Mouse (Mus musculus): ENCODE results near the gene Stkld1. TPM values are rescaled to one million over a fixed set of nuclear protein-coding genes. Genes with fewer than 3 reads are reported as not detected.

Stkld1 gene
- polyA plus RNA-seq, 1 experiment from 2014 or later = 0.10 TPM

- H3K4me3 ChIP-seq = peak overlapping the region; percentile 85
- H3K9ac ChIP-seq = peak overlapping the region; percentile 90
- H3K27me3 ChIP-seq = no peaks in the 10 kb centered on the region
- H3K36me3 ChIP-seq = peaks cover 70% of the 10 kb centered on the region
- peak overlapping the region; percentile 70 for H3K4me2 ChIP-seq
- peaks cover 50% of the 10 kb centered on the region for H3K4me1 ChIP-seq (replicated peaks)
- WGBS = 92% methylated on average over 18 of the region's 18 CpGs
- no peaks in the 10 kb centered on the region for H3K9me3 ChIP-seq
- H3K27ac ChIP-seq = no peak overlapping the region
- ATAC-seq (ENCODE audit: low FRiP score) = no peak
These were observed 25.0 kb upstream of the Stkld1 start for GRCm38 (mm10) chr2:26908710-26909386.

GRCm38 (mm10) chr2:26909387-26909784 is 24.5 kb upstream of the Stkld1 start:
- H3K27ac ChIP-seq = 0 out of 2 replicates have a peak overlapping the region, but pooled peaks have one; percentile 96
- H3K9ac ChIP-seq = peak overlapping the region; percentile 90
- H3K36me3 ChIP-seq = peaks cover 71% of the 10 kb centered on the region
- H3K4me3 ChIP-seq = peak overlapping the region; percentile 85
- peaks cover 46% of the 10 kb centered on the region for H3K4me1 ChIP-seq (replicated peaks)
- H3K9me3 ChIP-seq = no peaks in the 10 kb centered on the region
- no peaks in the 10 kb centered on the region for H3K27me3 ChIP-seq
- no peak for ATAC-seq (ENCODE audit: low FRiP score)
- peak overlapping the region; percentile 70 for H3K4me2 ChIP-seq

GRCm38 (mm10) chr2:26910124-26910993 is 23.5 kb upstream of the Stkld1 start, which contains the start of the genes Med22 and Rpl7a:
TSS of gene Med22 (minus strand) at chr2:26910677.
TSS of gene Rpl7a (plus strand) at chr2:26910764.
- peak; percentile 93 for ATAC-seq (ENCODE audit: low FRiP score)
- Histone ChIP-seq H3K4me3 (peak within 1 kb of the TSS; percentile 85), H3K27me3 (no peaks in the 10 kb centered on the region), H3K27ac (peak within 1 kb of the TSS; percentile 96), H3K36me3 (peaks cover 67% of the 10 kb centered on the region), H3K9me3 (no peaks in the 10 kb centered on the region), H3K4me2 (peak within 1 kb of the TSS; percentile 100), H3K4me1 (replicated peaks) (peaks cover 55% of the 10 kb centered on the region), H3K9ac (peak within 1 kb of the TSS; percentile 99)
- WGBS = under 1% methylated on average over 73 of the region's 74 CpGs

- H3K36me3 ChIP-seq = peaks cover 58% of the 10 kb centered on the region
- under 1% methylated on average over 37 of the region's 37 CpGs for WGBS
- peaks cover 59% of the 10 kb centered on the region for H3K4me1 ChIP-seq (replicated peaks)
- H3K27me3 ChIP-seq = no peaks in the 10 kb centered on the region
- no peaks in the 10 kb centered on the region for H3K9me3 ChIP-seq
- peak overlapping the region; percentile 100 for H3K4me2 ChIP-seq
- H3K4me3 ChIP-seq = peak overlapping the region; percentile 85
- peak overlapping the region; percentile 99 for H3K9ac ChIP-seq
- H3K27ac ChIP-seq = peak overlapping the region; percentile 96
- peak; percentile 44 for ATAC-seq (ENCODE audit: low FRiP score)
These were observed 22.7 kb upstream of the Stkld1 start for GRCm38 (mm10) chr2:26910994-26911765.

GRCm38 (mm10) chr2:26912253-26912770 is 21.5 kb upstream of the Stkld1 start:
- H3K4me2 ChIP-seq = peak overlapping the region; percentile 100
- WGBS = 77% methylated on average over 5 of the region's 5 CpGs
- peak overlapping the region; percentile 99 for H3K9ac ChIP-seq
- H3K27me3 ChIP-seq = no peaks in the 10 kb centered on the region
- ATAC-seq (ENCODE audit: low FRiP score) = no peak
- peaks cover 65% of the 10 kb centered on the region for H3K4me1 ChIP-seq (replicated peaks)
- no peak overlapping the region for H3K27ac ChIP-seq
- peaks cover 47% of the 10 kb centered on the region for H3K36me3 ChIP-seq
- H3K9me3 ChIP-seq = no peaks in the 10 kb centered on the region
- peak overlapping the region; percentile 85 for H3K4me3 ChIP-seq

GRCm38 (mm10) chr2:26913416-26914147 is 20.3 kb upstream of the Stkld1 start:
- Histone ChIP-seq H3K36me3 (peaks cover 45% of the 10 kb centered on the region), H3K9ac (no peak overlapping the region), H3K4me3 (no peak overlapping the region), H3K27me3 (no peaks in the 10 kb centered on the region), H3K4me1 (replicated peaks) (peaks cover 65% of the 10 kb centered on the region), H3K27ac (no peak overlapping the region), H3K4me2 (no peak overlapping the region), H3K9me3 (no peaks in the 10 kb centered on the region)
- WGBS = 91% methylated on average over 17 of the region's 17 CpGs
- ATAC-seq (ENCODE audit: low FRiP score) = no peak

- H3K4me2 ChIP-seq = peak overlapping the region; percentile 100; the same call in 1 of the 2 replicates
- H3K36me3 ChIP-seq = peaks cover 52% of the 10 kb centered on the region
- no peak overlapping the region for H3K27ac ChIP-seq
- ATAC-seq (ENCODE audit: low FRiP score) = no peak
- H3K27me3 ChIP-seq = no peaks in the 10 kb centered on the region
- 67% methylated on average over 8 of the region's 8 CpGs for WGBS
- no peak overlapping the region for H3K4me3 ChIP-seq
- no peak overlapping the region for H3K9ac ChIP-seq
- no peaks in the 10 kb centered on the region for H3K9me3 ChIP-seq
- H3K4me1 ChIP-seq (replicated peaks) = peaks cover 58% of the 10 kb centered on the region
These were observed 19.5 kb upstream of the Stkld1 start for GRCm38 (mm10) chr2:26914148-26914941.

- no peaks in the 10 kb centered on the region for H3K9me3 ChIP-seq
- peak; percentile 80 for ATAC-seq (ENCODE audit: low FRiP score)
- peaks cover 70% of the 10 kb centered on the region for H3K36me3 ChIP-seq
- H3K4me3 ChIP-seq = peak within 1 kb of the TSS; percentile 62
- no peaks in the 10 kb centered on the region for H3K27me3 ChIP-seq
- peak within 1 kb of the TSS; percentile 100 for H3K4me2 ChIP-seq
- 2% methylated on average over 47 of the region's 47 CpGs for WGBS
- peak within 1 kb of the TSS; percentile 91 for H3K9ac ChIP-seq
- H3K27ac ChIP-seq = peak within 1 kb of the TSS; percentile 83
- peaks cover 51% of the 10 kb centered on the region for H3K4me1 ChIP-seq (replicated peaks)
These were observed 17.7 kb upstream of the Stkld1 start, which contains the start of the genes Surf2 and Surf1 for GRCm38 (mm10) chr2:26915927-26916728. TSS of gene Surf2 (plus strand) at chr2:26916367. TSS of gene Surf1 (minus strand) at chr2:26916530.

- Histone ChIP-seq H3K4me2 (peak overlapping the region; percentile 100), H3K4me3 (peak overlapping the region; percentile 62), H3K4me1 (replicated peaks) (peaks cover 47% of the 10 kb centered on the region), H3K36me3 (peaks cover 73% of the 10 kb centered on the region), H3K27ac (peak overlapping the region; percentile 83), H3K9me3 (no peaks in the 10 kb centered on the region), H3K9ac (peak overlapping the region; percentile 91), H3K27me3 (no peaks in the 10 kb centered on the region)
- WGBS = 3% methylated on average over 13 of the region's 13 CpGs
- ATAC-seq (ENCODE audit: low FRiP score) = peak; percentile 5
These were observed 17.1 kb upstream of the Stkld1 start for GRCm38 (mm10) chr2:26916738-26917137.

- no peak overlapping the region for H3K4me2 ChIP-seq
- no peak overlapping the region for H3K4me3 ChIP-seq
- no peak overlapping the region for H3K27ac ChIP-seq
- H3K9ac ChIP-seq = no peak overlapping the region
- peaks cover 32% of the 10 kb centered on the region for H3K4me1 ChIP-seq (replicated peaks)
- no peak for ATAC-seq (ENCODE audit: low FRiP score)
- 89% methylated on average over 3 of the region's 3 CpGs for WGBS
- peaks cover 73% of the 10 kb centered on the region for H3K36me3 ChIP-seq
- no peaks in the 10 kb centered on the region for H3K27me3 ChIP-seq
- H3K9me3 ChIP-seq = no peaks in the 10 kb centered on the region
These were observed 14.2 kb upstream of the Stkld1 start for GRCm38 (mm10) chr2:26919684-26920083.
